Mouse (Mus musculus): ENCODE measurements around the gene Tsc22d3. TPM values are rescaled to one million over a fixed set of nuclear protein-coding genes. Genes with fewer than 3 reads are reported as not detected.

Tsc22d3 gene
- polyA plus RNA-seq, 1 experiment from 2014 or later = 95.8 TPM

DNA sequence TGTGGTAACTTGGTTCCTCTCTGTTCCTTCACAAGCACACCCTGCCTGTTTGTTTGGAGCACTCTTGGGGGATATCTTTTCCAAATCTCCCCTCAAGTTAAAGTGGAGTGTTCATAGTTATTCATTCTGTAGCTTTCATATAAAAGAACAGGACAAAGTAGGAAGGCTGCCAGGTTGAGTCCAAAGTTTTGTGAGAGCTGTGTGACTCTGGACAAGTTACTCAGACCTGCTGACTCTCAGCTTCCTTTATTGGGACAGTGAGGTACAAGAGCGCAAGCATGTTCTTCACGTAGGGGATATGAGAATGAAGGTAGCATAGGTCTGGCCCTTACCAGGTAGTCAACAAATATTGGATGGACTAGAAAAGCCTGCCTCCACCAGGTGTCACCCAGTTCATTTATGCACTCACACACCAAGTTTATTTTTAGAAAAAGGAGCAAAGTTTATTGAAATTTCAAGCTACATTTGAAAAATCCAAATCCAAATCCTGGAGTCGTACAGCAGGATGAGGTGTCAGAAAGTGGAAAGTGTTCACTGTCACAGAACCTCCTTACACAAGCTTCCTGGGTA lies 61.3 kb downstream of the Tsc22d3 start:
- Histone ChIP-seq H3K27ac (replicated peaks) (no peak overlapping the region), H3K4me3 (no peak overlapping the region), H3K9ac (replicated peaks) (no peak overlapping the region), H3K27me3 (no peaks in the 10 kb centered on the region; the same call in 1 of the 2 replicates), H3K4me1 (peaks cover 7% of the 10 kb centered on the region; the same call in 1 of the 2 replicates), H3K36me3 (no peaks in the 10 kb centered on the region), H3K4me2 (replicated peaks) (no peak overlapping the region), H3K9me3 (no peaks in the 10 kb centered on the region)
- ATAC-seq (replicated peaks) = no peak
- 91% methylated on average over 3 of the region's 3 CpGs for WGBS

DNA sequence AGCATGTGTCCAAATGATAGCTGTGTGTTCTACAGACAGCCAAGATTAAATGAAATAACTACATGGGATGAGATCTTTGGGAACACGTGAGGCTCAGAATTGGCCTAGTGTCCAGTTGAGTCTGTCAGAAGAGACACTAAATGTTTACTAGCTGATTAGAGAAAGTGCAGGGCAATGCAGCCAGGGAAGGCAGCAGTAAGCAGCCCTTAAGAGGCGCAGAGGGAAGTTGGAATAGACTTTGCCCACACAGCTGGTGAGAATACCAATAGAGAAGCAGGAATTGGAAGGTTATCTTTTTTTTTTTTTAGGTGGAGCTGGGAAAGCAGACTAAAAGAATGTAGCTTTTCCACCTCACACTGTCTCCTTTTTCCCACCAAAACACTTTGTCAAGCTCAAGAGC lies 61.8 kb downstream of the Tsc22d3 start:
- no peaks in the 10 kb centered on the region for H3K9me3 ChIP-seq
- no peak overlapping the region for H3K4me3 ChIP-seq
- no peak overlapping the region for H3K27ac ChIP-seq (replicated peaks)
- no peaks in the 10 kb centered on the region for H3K36me3 ChIP-seq
- no peak overlapping the region for H3K9ac ChIP-seq (replicated peaks)
- ATAC-seq (replicated peaks) = no peak
- H3K4me1 ChIP-seq = peaks cover 7% of the 10 kb centered on the region; the same call in 1 of the 2 replicates
- H3K4me2 ChIP-seq (replicated peaks) = no peak overlapping the region
- H3K27me3 ChIP-seq = no peaks in the 10 kb centered on the region; the same call in 1 of the 2 replicates
- 82% methylated on average over 2 of the region's 2 CpGs for WGBS

DNA sequence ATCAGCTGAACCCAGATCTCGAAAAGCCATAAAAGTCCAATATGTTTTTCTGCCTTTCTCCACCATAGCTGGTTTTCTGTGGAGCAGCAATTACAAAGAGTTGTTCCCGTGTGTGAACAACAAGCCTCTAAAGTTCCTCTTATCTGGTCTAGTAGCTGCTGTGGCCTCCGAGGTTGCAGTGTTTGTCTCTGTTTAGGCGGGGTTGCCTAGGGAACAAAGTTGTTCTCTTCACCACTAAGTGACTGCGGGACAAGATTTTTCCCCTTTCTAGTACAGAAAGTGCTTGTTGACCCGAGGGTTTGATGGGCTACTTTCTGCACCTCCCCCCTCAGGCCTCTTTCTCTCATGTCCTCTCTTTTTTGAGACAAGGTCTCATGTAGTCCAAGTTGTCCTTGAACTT lies 62.8 kb downstream of the Tsc22d3 start:
- H3K4me3 ChIP-seq = no peak overlapping the region
- no peaks in the 10 kb centered on the region for H3K36me3 ChIP-seq
- no peak overlapping the region for H3K27ac ChIP-seq (replicated peaks)
- ATAC-seq (replicated peaks) = no peak
- no peak overlapping the region for H3K9ac ChIP-seq (replicated peaks)
- 47% methylated on average over 6 of the region's 6 CpGs for WGBS
- peaks cover 7% of the 10 kb centered on the region; the same call in 1 of the 2 replicates for H3K4me1 ChIP-seq
- no peaks in the 10 kb centered on the region for H3K9me3 ChIP-seq
- H3K27me3 ChIP-seq = no peaks in the 10 kb centered on the region; the same call in 1 of the 2 replicates
- no peak overlapping the region for H3K4me2 ChIP-seq (replicated peaks)

- 81% methylated on average over 1 of the region's 1 CpGs for whole genome bisulfite sequencing
- H3K27ac ChIP-seq (replicated peaks) = no peak overlapping the region
- H3K4me3 ChIP-seq = no peak overlapping the region
- no peak for ATAC-seq (replicated peaks)
- H3K36me3 ChIP-seq = no peaks in the 10 kb centered on the region
- H3K4me1 ChIP-seq = no peaks in the 10 kb centered on the region
- no peak overlapping the region for H3K9ac ChIP-seq (replicated peaks)
- no peak overlapping the region for H3K4me2 ChIP-seq (replicated peaks)
- H3K27me3 ChIP-seq = no peaks in the 10 kb centered on the region; the same call in 1 of the 2 replicates
- H3K9me3 ChIP-seq = no peaks in the 10 kb centered on the region
Measured at GRCm38 (mm10) chrX:140535487-140535886, 65.0 kb downstream of the Tsc22d3 start.

DNA sequence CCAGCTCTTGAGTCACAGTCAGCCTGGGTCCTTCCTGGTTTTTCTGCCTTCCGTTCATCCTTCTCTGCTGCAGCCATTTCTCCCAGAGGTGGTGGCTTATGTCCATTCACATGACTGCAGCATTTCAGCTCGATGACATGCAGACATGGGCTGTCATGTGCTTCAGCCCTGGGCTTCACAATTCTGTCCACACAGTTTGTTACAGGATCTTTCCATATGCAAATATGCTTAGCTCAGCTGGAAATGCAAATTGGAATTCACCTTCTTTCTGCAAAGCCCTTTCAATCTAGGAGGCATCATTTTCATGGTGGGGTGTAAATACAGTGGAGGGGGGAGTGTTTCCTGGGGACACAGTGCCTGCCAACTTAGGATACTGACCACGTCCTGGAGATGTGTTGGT lies 66.2 kb downstream of the Tsc22d3 start:
- WGBS = 60% methylated on average over 3 of the region's 3 CpGs
- Histone ChIP-seq H3K27me3 (peaks cover 2% of the 10 kb centered on the region; the same call in 1 of the 2 replicates), H3K9ac (replicated peaks) (no peak overlapping the region), H3K36me3 (no peaks in the 10 kb centered on the region), H3K27ac (replicated peaks) (no peak overlapping the region), H3K9me3 (no peaks in the 10 kb centered on the region), H3K4me3 (no peak overlapping the region), H3K4me2 (replicated peaks) (no peak overlapping the region), H3K4me1 (no peaks in the 10 kb centered on the region)
- ATAC-seq (replicated peaks) = no peak

GRCm38 (mm10) chrX:140532325-140532724 lies 68.1 kb downstream of the Tsc22d3 start:
- H3K27me3 ChIP-seq = 0 out of 2 replicates have a peak, but pooled peaks cover 2% of the 10 kb centered on the region
- no peak overlapping the region for H3K4me2 ChIP-seq (replicated peaks)
- 81% methylated on average over 6 of the region's 6 CpGs for WGBS
- no peak overlapping the region for H3K27ac ChIP-seq (replicated peaks)
- ATAC-seq (replicated peaks) = no peak
- H3K4me1 ChIP-seq = no peaks in the 10 kb centered on the region
- no peaks in the 10 kb centered on the region for H3K9me3 ChIP-seq
- H3K4me3 ChIP-seq = no peak overlapping the region
- no peak overlapping the region for H3K9ac ChIP-seq (replicated peaks)
- no peaks in the 10 kb centered on the region for H3K36me3 ChIP-seq

GRCm38 (mm10) chrX:140531356-140531755 lies 69.1 kb downstream of the Tsc22d3 start:
- WGBS = 92% methylated on average over 2 of the region's 2 CpGs
- no peaks in the 10 kb centered on the region for H3K9me3 ChIP-seq
- H3K36me3 ChIP-seq = no peaks in the 10 kb centered on the region
- H3K27me3 ChIP-seq = 0 out of 2 replicates have a peak, but pooled peaks cover 2% of the 10 kb centered on the region
- no peak overlapping the region for H3K4me2 ChIP-seq (replicated peaks)
- no peak overlapping the region for H3K9ac ChIP-seq (replicated peaks)
- H3K27ac ChIP-seq (replicated peaks) = no peak overlapping the region
- no peak overlapping the region for H3K4me3 ChIP-seq
- H3K4me1 ChIP-seq = no peaks in the 10 kb centered on the region
- no peak for ATAC-seq (replicated peaks)

- H3K4me2 ChIP-seq (replicated peaks) = no peak overlapping the region
- no peak overlapping the region for H3K27ac ChIP-seq (replicated peaks)
- no peaks in the 10 kb centered on the region for H3K4me1 ChIP-seq
- H3K27me3 ChIP-seq = 0 out of 2 replicates have a peak, but pooled peaks cover 2% of the 10 kb centered on the region
- no peaks in the 10 kb centered on the region for H3K9me3 ChIP-seq
- H3K4me3 ChIP-seq = no peak overlapping the region
- H3K36me3 ChIP-seq = no peaks in the 10 kb centered on the region
- no peak overlapping the region for H3K9ac ChIP-seq (replicated peaks)
- WGBS = 85% methylated on average over 5 of the region's 5 CpGs
- no peak for ATAC-seq (replicated peaks)
Measured at GRCm38 (mm10) chrX:140530632-140531031, 69.8 kb downstream of the Tsc22d3 start.

GRCm38 (mm10) chrX:140529074-140529561 lies 71.3 kb downstream of the Tsc22d3 start:
- WGBS = 75% methylated on average over 5 of the region's 5 CpGs
- Histone ChIP-seq H3K4me2 (replicated peaks) (no peak overlapping the region), H3K27me3 (0 out of 2 replicates have a peak, but pooled peaks cover 2% of the 10 kb centered on the region), H3K4me3 (no peak overlapping the region), H3K9me3 (no peaks in the 10 kb centered on the region), H3K27ac (replicated peaks) (no peak overlapping the region), H3K36me3 (no peaks in the 10 kb centered on the region), H3K9ac (replicated peaks) (no peak overlapping the region), H3K4me1 (no peaks in the 10 kb centered on the region)
- no peak for ATAC-seq (replicated peaks)

DNA sequence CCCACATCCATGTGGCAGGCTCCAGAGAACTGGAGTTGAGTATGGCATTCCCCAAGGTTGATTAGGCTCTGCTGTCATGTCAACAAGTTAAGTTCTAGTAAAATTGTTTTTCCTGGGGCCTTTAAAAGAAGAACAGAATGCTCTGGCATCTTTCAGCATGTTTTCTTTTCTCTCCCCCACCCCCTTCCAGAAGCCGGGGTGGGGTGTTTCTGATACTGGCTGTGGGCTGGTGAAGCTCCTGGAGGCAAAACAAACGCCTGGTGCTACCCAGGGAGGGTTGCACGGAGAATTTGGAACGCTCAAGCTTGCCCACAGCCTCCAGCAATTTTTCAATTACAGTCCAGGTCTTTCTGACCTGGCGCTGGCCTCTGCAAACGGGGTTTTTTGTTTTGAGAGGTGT lies 73.2 kb downstream of the Tsc22d3 start:
- Histone ChIP-seq H3K4me1 (no peaks in the 10 kb centered on the region), H3K36me3 (no peaks in the 10 kb centered on the region), H3K27me3 (0 out of 2 replicates have a peak, but pooled peaks cover 2% of the 10 kb centered on the region), H3K9ac (replicated peaks) (no peak overlapping the region), H3K4me2 (replicated peaks) (no peak overlapping the region), H3K9me3 (no peaks in the 10 kb centered on the region), H3K27ac (replicated peaks) (no peak overlapping the region), H3K4me3 (no peak overlapping the region)
- ATAC-seq (replicated peaks) = no peak
- WGBS = 75% methylated on average over 6 of the region's 6 CpGs

- no peak overlapping the region for H3K9ac ChIP-seq (replicated peaks)
- WGBS = 93% methylated on average over 5 of the region's 5 CpGs
- H3K4me1 ChIP-seq = no peaks in the 10 kb centered on the region
- H3K36me3 ChIP-seq = no peaks in the 10 kb centered on the region
- H3K4me3 ChIP-seq = no peak overlapping the region
- no peak overlapping the region for H3K27ac ChIP-seq (replicated peaks)
- 0 out of 2 replicates have a peak, but pooled peaks cover 2% of the 10 kb centered on the region for H3K27me3 ChIP-seq
- no peak for ATAC-seq (replicated peaks)
- H3K4me2 ChIP-seq (replicated peaks) = no peak overlapping the region
- H3K9me3 ChIP-seq = no peaks in the 10 kb centered on the region
Measured at GRCm38 (mm10) chrX:140526253-140526618, 74.2 kb downstream of the Tsc22d3 start.

DNA sequence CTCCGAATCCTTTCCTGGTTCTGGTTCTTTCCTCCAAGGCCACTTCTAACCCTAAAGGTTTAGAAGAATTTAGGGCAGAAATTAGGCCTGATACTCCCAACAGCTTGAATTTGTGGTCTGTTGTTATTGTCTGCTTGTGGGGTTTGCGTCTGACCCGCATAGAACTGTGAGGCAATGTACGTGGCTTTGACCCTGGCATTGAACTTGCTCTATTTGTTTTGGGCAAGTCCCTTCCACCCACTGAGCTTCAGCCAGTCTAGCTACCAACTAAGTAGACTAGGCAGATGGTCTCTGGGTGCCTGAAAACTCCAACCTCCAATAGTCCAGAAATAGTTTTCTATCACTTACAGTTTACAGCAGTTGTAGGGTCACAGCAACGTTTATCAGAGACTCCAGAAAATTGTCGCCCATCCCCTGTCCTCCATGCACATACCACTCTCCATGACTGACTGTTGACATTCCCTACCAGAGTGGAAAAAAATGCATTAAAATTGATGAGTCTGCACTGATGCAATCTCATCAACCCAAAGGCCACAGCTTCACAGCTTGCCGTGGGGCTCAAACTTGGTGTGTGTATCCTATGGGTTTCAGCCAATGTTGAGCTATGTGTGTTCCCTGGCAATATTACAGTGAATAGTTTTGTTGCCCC lies 74.7 kb downstream of the Tsc22d3 start:
- H3K36me3 ChIP-seq = no peaks in the 10 kb centered on the region
- H3K27ac ChIP-seq (replicated peaks) = no peak overlapping the region
- no peak overlapping the region for H3K4me2 ChIP-seq (replicated peaks)
- H3K27me3 ChIP-seq = 0 out of 2 replicates have a peak, but pooled peaks cover 2% of the 10 kb centered on the region
- WGBS = 89% methylated on average over 7 of the region's 7 CpGs
- H3K4me1 ChIP-seq = no peaks in the 10 kb centered on the region
- H3K9ac ChIP-seq (replicated peaks) = no peak overlapping the region
- no peak overlapping the region for H3K4me3 ChIP-seq
- ATAC-seq (replicated peaks) = no peak
- no peaks in the 10 kb centered on the region for H3K9me3 ChIP-seq
